Mouse (Mus musculus) hindbrain, embryonic 16.5 days (tissue): ENCODE data around the gene Ddt. TPM values are rescaled to one million over a fixed set of nuclear protein-coding genes. Genes with fewer than 3 reads are reported as not detected.

Experiments used
- ATAC-seq: fragments of 200-750 bp; cut with Nextera tagmentation; 2 replicates; pipeline ENCODE4 v1.8.0; 2017; ENCODE audit warnings: moderate TSS enrichment, moderate library complexity
- H3K27ac ChIP-seq: fragments of 300-500 bp; sonication (generic); 2 replicates; pipeline ENCODE4 v1.5.1; 2014; ENCODE audit warnings: low read depth, mild to moderate bottlenecking, control low read depth, low read length, moderate library complexity
- H3K27me3 ChIP-seq: fragments of 300-500 bp; sonication (generic); replicated peaks from 2 replicates; pipeline ENCODE4 v1.6.1; 2014; ENCODE audit warnings: low read length; ENCODE audit not compliant: control insufficient read depth, insufficient read depth
- H3K36me3 ChIP-seq: fragments of 300-500 bp; sonication (generic); 2 replicates; pipeline ENCODE4 v1.6.1; 2014; ENCODE audit warnings: mild to moderate bottlenecking, low read length, moderate library complexity, mixed read lengths; ENCODE audit not compliant: control insufficient read depth, insufficient read depth
- H3K4me1 ChIP-seq: fragments of 300-500 bp; sonication (generic); 2 replicates; pipeline ENCODE4 v1.6.1; 2014; ENCODE audit warnings: low read depth, low read length; ENCODE audit not compliant: control insufficient read depth, insufficient read depth
- H3K4me2 ChIP-seq: fragments of 300-500 bp; sonication (generic); 2 replicates; pipeline ENCODE4 v1.6.1; 2014; ENCODE audit warnings: mild to moderate bottlenecking, low read length, control low read depth, moderate library complexity
- H3K4me3 ChIP-seq: fragments of 300-500 bp; sonication (generic); 2 replicates; pipeline ENCODE4 v1.5.1; 2014; ENCODE audit warnings: mild to moderate bottlenecking, low read length, control low read depth, moderate library complexity
- H3K9ac ChIP-seq: fragments of 300-500 bp; sonication (generic); 2 replicates; pipeline ENCODE4 v1.6.1; 2014; ENCODE audit warnings: low read depth, mild to moderate bottlenecking, control low read depth, low read length, moderate library complexity
- H3K9me3 ChIP-seq: fragments of 300-500 bp; sonication (generic); 2 replicates; pipeline ENCODE4 v1.6.1; 2014; ENCODE audit warnings: mild to moderate bottlenecking, low read length, moderate library complexity; ENCODE audit not compliant: control insufficient read depth
- WGBS: fragments of 180-500 bp; shearing (Covaris S2); extraction: QIAGEN DNeasy Blood & Tissue Kit; methylation state at CpG from one replicate; pipeline ENCODE4 v1.1.7; 2014; 5-methylcytosine and 5-hydroxymethylcytosine counted together
- polyA plus RNA-seq: library from polyadenylated mRNA; unstranded; fragments of >200 nt; fragmentation: Nextera tagmentation; extraction: Ambion mirVana; gene quantifications from 2 replicates; pipeline ENCODE4 v1.2.1, GENCODE M21; 2015

Ddt gene
- polyA plus RNA-seq, 1 experiment from 2014 or later, result 89.1 TPM

GRCm38 (mm10) chr10:75760311-75760710 is 12.9 kb downstream of the Ddt start:
- 99% methylated on average over 3 of the region's 3 CpGs for WGBS
- Histone ChIP-seq H3K4me2 (no peak overlapping the region), H3K27me3 (no peaks in the 10 kb centered on the region), H3K4me1 (peaks cover 12% of the 10 kb centered on the region), H3K9ac (no peak overlapping the region), H3K36me3 (peaks cover 5% of the 10 kb centered on the region), H3K4me3 (no peak overlapping the region), H3K9me3 (no peaks in the 10 kb centered on the region), H3K27ac (no peak overlapping the region)
- no peak for ATAC-seq

GRCm38 (mm10) chr10:75756719-75757118 is 16.5 kb downstream of the Ddt start:
- Histone ChIP-seq H3K4me1 (no peaks in the 10 kb centered on the region; the same call in 1 of the 2 replicates), H3K4me2 (no peak overlapping the region), H3K9ac (no peak overlapping the region), H3K27me3 (no peaks in the 10 kb centered on the region), H3K27ac (no peak overlapping the region), H3K4me3 (no peak overlapping the region), H3K9me3 (no peaks in the 10 kb centered on the region), H3K36me3 (peaks cover 24% of the 10 kb centered on the region)
- 94% methylated on average over 11 of the region's 11 CpGs for WGBS
- no peak for ATAC-seq

- Histone ChIP-seq H3K9me3 (no peaks in the 10 kb centered on the region), H3K4me3 (no peak overlapping the region), H3K9ac (no peak overlapping the region), H3K4me2 (no peak overlapping the region), H3K27ac (no peak overlapping the region), H3K36me3 (peaks cover 48% of the 10 kb centered on the region), H3K4me1 (no peaks in the 10 kb centered on the region; the same call in 1 of the 2 replicates), H3K27me3 (no peaks in the 10 kb centered on the region)
- peak; percentile 93 for ATAC-seq
- WGBS, result 49% methylated on average over 3 of the region's 3 CpGs
Measured at GRCm38 (mm10) chr10:75744017-75744416, 29.2 kb downstream of the Ddt start.

- H3K27me3 ChIP-seq, result no peaks in the 10 kb centered on the region
- peaks cover 53% of the 10 kb centered on the region for H3K36me3 ChIP-seq
- 78% methylated on average over 12 of the region's 12 CpGs for WGBS
- H3K4me2 ChIP-seq, result no peak overlapping the region
- H3K4me1 ChIP-seq, result no peaks in the 10 kb centered on the region; the same call in 1 of the 2 replicates
- no peak overlapping the region for H3K9ac ChIP-seq
- H3K27ac ChIP-seq, result no peak overlapping the region
- no peak overlapping the region for H3K4me3 ChIP-seq
- ATAC-seq, result peak; percentile 32; the same call in 1 of the 2 replicates
- no peaks in the 10 kb centered on the region for H3K9me3 ChIP-seq
Measured at GRCm38 (mm10) chr10:75743369-75743768, 29.8 kb downstream of the Ddt start.

- no peak overlapping the region for H3K27ac ChIP-seq
- no peaks in the 10 kb centered on the region for H3K27me3 ChIP-seq
- no peak overlapping the region for H3K9ac ChIP-seq
- no peak for ATAC-seq
- no peaks in the 10 kb centered on the region for H3K9me3 ChIP-seq
- 97% methylated on average over 3 of the region's 3 CpGs for WGBS
- H3K4me3 ChIP-seq, result no peak overlapping the region
- no peaks in the 10 kb centered on the region; the same call in 1 of the 2 replicates for H3K4me1 ChIP-seq
- H3K36me3 ChIP-seq, result peaks cover 41% of the 10 kb centered on the region
- H3K4me2 ChIP-seq, result no peak overlapping the region
Measured at GRCm38 (mm10) chr10:75740866-75741265, 32.3 kb downstream of the Ddt start.

GRCm38 (mm10) chr10:75725449-75725848 is 47.8 kb downstream of the Ddt start:
- H3K27ac ChIP-seq, result no peak overlapping the region
- WGBS, result 91% methylated on average over 7 of the region's 7 CpGs
- no peak overlapping the region for H3K4me2 ChIP-seq
- H3K9ac ChIP-seq, result no peak overlapping the region
- H3K27me3 ChIP-seq, result no peaks in the 10 kb centered on the region
- no peak for ATAC-seq
- H3K9me3 ChIP-seq, result no peaks in the 10 kb centered on the region
- H3K4me1 ChIP-seq, result no peaks in the 10 kb centered on the region
- H3K36me3 ChIP-seq, result peaks cover 35% of the 10 kb centered on the region
- H3K4me3 ChIP-seq, result no peak overlapping the region

Other genes with a start within 250 kb of the Ddt start
- 38.9 and 44.7 TPM in 2 replicates for gene Lrrc75b, start 213.1 kb downstream of the Ddt start, polyA plus RNA-seq
- gene Ggt1, start 211.8 kb downstream of the Ddt start, polyA plus RNA-seq, result 0.69 and 2.1 TPM in 2 replicates
- 2.9 and 3.5 TPM in 2 replicates for gene Ggt5, start 184.1 kb downstream of the Ddt start, polyA plus RNA-seq
- 10.5 and 11.9 TPM in 2 replicates for gene Susd2, start 129.4 kb downstream of the Ddt start, polyA plus RNA-seq
- gene Cabin1, start 9.1 kb downstream of the Ddt start, polyA plus RNA-seq, result 30.9 and 35.5 TPM in 2 replicates
- gene Gm20441, start 7.5 kb upstream of the Ddt start, polyA plus RNA-seq, result 0.50 TPM in 1 of 2 replicates, not detected in the other
- gene Gstt3, start 8.0 kb upstream of the Ddt start, polyA plus RNA-seq, result 1.4 and 1.5 TPM in 2 replicates
- 18.8 and 21.9 TPM in 2 replicates for gene Gstt1, start 25.2 kb upstream of the Ddt start, polyA plus RNA-seq
- not detected in 2 replicates for gene Gstt4, start 49.1 kb upstream of the Ddt start, polyA plus RNA-seq
- 7.9 and 8.5 TPM in 2 replicates for gene Gstt2, start 64.0 kb upstream of the Ddt start, polyA plus RNA-seq
- 1,592 and 1,680 TPM in 2 replicates for gene Mif, start 86.8 kb upstream of the Ddt start, polyA plus RNA-seq
- gene Derl3, start 120.0 kb upstream of the Ddt start, polyA plus RNA-seq, result 0.64 and 1.9 TPM in 2 replicates
- 252 TPM in 2 replicates for gene Smarcb1, start 148.2 kb upstream of the Ddt start, polyA plus RNA-seq
- 167 and 218 TPM in 2 replicates for gene Chchd10, start 159.7 kb upstream of the Ddt start, polyA plus RNA-seq
- 13.6 and 16.6 TPM in 2 replicates for gene Mmp11, start 163.1 kb upstream of the Ddt start, polyA plus RNA-seq
- 0.74 and 1.5 TPM in 2 replicates for gene Gm867, start 167.3 kb upstream of the Ddt start, polyA plus RNA-seq
- gene Vpreb3, start 169.6 kb upstream of the Ddt start, polyA plus RNA-seq, result 0.35 and 0.64 TPM in 2 replicates
- gene Gm5134, start 181.1 kb upstream of the Ddt start, polyA plus RNA-seq, result 0.05 TPM in 1 of 2 replicates, not detected in the other